Mouse (Mus musculus) intestine, embryonic 16.5 days (tissue): ENCODE results near the gene Col23a1. TPM values are rescaled to one million over a fixed set of nuclear protein-coding genes. Genes with fewer than 3 reads are reported as not detected.

Experiments
- ATAC-seq: fragments of 200-750 bp; cut with Nextera tagmentation; 2 replicates; pipeline ENCODE4 v1.8.0; 2017; ENCODE audit warnings: moderate TSS enrichment, moderate library complexity
- H3K27ac ChIP-seq: fragments of 300-500 bp; sonication (generic); 2 replicates; pipeline ENCODE4 v1.5.1; 2014; ENCODE audit warnings: mild to moderate bottlenecking, low read length
- H3K27me3 ChIP-seq: fragments of 300-500 bp; sonication (generic); replicated peaks from 2 replicates; pipeline ENCODE4 v1.6.1; 2014; ENCODE audit warnings: low read length, control low read depth, mixed read lengths; ENCODE audit not compliant: control insufficient read depth, insufficient read depth
- H3K36me3 ChIP-seq: fragments of 300-500 bp; sonication (generic); 2 replicates; pipeline ENCODE4 v1.6.1; 2014; ENCODE audit warnings: low read length, control low read depth; ENCODE audit not compliant: control insufficient read depth, insufficient read depth
- H3K4me1 ChIP-seq: fragments of 300-500 bp; sonication (generic); 2 replicates; pipeline ENCODE4 v1.6.1; 2014; ENCODE audit warnings: low read length, control low read depth, mixed read lengths; ENCODE audit not compliant: control insufficient read depth, insufficient read depth
- H3K4me2 ChIP-seq: fragments of 300-500 bp; sonication (generic); 2 replicates; pipeline ENCODE4 v1.6.1; 2014; ENCODE audit warnings: low read depth, low read length, control low read depth
- H3K4me3 ChIP-seq: fragments of 300-500 bp; sonication (generic); 2 replicates; pipeline ENCODE4 v1.5.1; 2014; ENCODE audit warnings: mild to moderate bottlenecking, low read length
- H3K9ac ChIP-seq: fragments of 300-500 bp; sonication (generic); 2 replicates; pipeline ENCODE4 v1.6.1; 2014; ENCODE audit warnings: low read depth, low read length
- H3K9me3 ChIP-seq: fragments of 300-500 bp; sonication (generic); 2 replicates; pipeline ENCODE4 v1.6.1; 2016; ENCODE audit warnings: low read length, control low read depth; ENCODE audit not compliant: control insufficient read depth
- WGBS: fragments of 180-500 bp; shearing (Covaris S2); extraction: QIAGEN DNeasy Blood & Tissue Kit; methylation state at CpG from one replicate; pipeline ENCODE4 v1.1.7; 2014; 5-methylcytosine and 5-hydroxymethylcytosine counted together
- polyA plus RNA-seq: library from polyadenylated mRNA; unstranded; fragments of >200 nt; fragmentation: Nextera tagmentation; extraction: Ambion mirVana; gene quantifications from 2 replicates; pipeline ENCODE4 v1.2.1, GENCODE M21; 2015

Gene Col23a1
- polyA plus RNA-seq, 1 experiment from 2014 or later = 5.4 TPM

- no peak for ATAC-seq
- Histone ChIP-seq H3K9me3 (no peaks in the 10 kb centered on the region), H3K36me3 (no peaks in the 10 kb centered on the region), H3K27ac (no peak overlapping the region), H3K4me3 (no peak overlapping the region), H3K9ac (no peak overlapping the region), H3K27me3 (no peaks in the 10 kb centered on the region), H3K4me2 (no peak overlapping the region), H3K4me1 (peaks cover 12% of the 10 kb centered on the region)
- WGBS = 65% methylated on average over 3 of the region's 3 CpGs
These were observed 141.6 kb downstream of the Col23a1 start for GRCm38 (mm10) chr11:51431287-51431686.

- Histone ChIP-seq H3K4me2 (peak overlapping the region; percentile 27; the same call in 1 of the 2 replicates), H3K27me3 (no peaks in the 10 kb centered on the region), H3K9me3 (peaks cover 3% of the 10 kb centered on the region), H3K36me3 (no peaks in the 10 kb centered on the region), H3K9ac (no peak overlapping the region), H3K4me1 (peaks cover 12% of the 10 kb centered on the region), H3K27ac (peak overlapping the region; percentile 65; the same call in 1 of the 2 replicates), H3K4me3 (no peak overlapping the region)
- 40% methylated on average over 8 of the region's 8 CpGs for whole genome bisulfite sequencing
- peak; percentile 58; the same call in 1 of the 2 replicates for ATAC-seq
These were observed 142.2 kb downstream of the Col23a1 start for GRCm38 (mm10) chr11:51431968-51432367.

DNA sequence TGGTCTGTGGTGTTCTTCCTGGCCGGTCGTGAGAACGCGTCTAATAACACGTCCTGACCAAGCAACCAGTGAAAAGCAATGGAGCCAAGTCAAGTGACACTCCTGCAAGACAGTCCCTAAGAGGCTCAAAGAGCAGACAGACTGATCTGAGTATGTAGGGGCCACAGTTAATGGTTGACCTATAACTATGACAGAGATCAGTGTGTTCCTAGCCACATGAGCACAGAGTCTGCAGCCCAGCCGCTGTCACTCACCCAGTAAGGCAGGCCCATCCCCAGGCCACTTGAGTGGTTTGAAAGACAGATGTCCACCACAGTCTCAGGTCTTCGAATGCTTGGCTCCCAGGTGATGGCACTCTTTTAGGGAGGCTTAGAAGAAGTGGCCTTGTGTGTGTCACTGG lies 152.3 kb downstream of the Col23a1 start:
- Histone ChIP-seq H3K9ac (no peak overlapping the region), H3K4me1 (no peaks in the 10 kb centered on the region), H3K27me3 (no peaks in the 10 kb centered on the region), H3K27ac (no peak overlapping the region), H3K36me3 (no peaks in the 10 kb centered on the region), H3K4me3 (no peak overlapping the region), H3K4me2 (no peak overlapping the region), H3K9me3 (peaks cover 5% of the 10 kb centered on the region)
- ATAC-seq = no peak
- 91% methylated on average over 7 of the region's 7 CpGs for WGBS

GRCm38 (mm10) chr11:51442599-51442998 lies 152.9 kb downstream of the Col23a1 start:
- Histone ChIP-seq H3K4me2 (no peak overlapping the region), H3K27ac (no peak overlapping the region), H3K36me3 (no peaks in the 10 kb centered on the region), H3K4me3 (no peak overlapping the region), H3K4me1 (no peaks in the 10 kb centered on the region), H3K9ac (no peak overlapping the region), H3K27me3 (no peaks in the 10 kb centered on the region), H3K9me3 (no peaks in the 10 kb centered on the region)
- WGBS = 78% methylated on average over 8 of the region's 8 CpGs
- no peak for ATAC-seq

DNA sequence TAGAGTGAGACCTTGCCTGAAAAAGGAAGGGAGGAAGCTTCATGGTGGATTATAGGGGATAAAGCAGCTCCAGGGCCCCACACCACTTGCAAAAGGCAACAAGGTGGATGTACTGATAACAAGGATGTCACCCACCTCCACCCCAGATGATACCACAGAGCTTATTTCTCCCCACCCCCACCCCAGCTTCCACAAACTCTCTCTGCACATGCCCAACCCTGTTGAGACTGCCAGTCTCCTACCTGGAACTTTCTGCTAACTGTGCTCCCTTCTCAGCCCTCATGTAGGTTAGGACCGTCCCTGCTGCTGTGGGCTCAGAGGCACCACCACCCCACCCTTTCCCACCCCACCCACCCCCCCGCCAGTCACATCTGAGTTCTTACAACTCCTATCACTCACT lies 154.1 kb downstream of the Col23a1 start:
- WGBS = 56% methylated on average over 2 of the region's 2 CpGs
- ATAC-seq = 0 out of 2 replicates have a peak, but pooled peaks have one; percentile 31

DNA sequence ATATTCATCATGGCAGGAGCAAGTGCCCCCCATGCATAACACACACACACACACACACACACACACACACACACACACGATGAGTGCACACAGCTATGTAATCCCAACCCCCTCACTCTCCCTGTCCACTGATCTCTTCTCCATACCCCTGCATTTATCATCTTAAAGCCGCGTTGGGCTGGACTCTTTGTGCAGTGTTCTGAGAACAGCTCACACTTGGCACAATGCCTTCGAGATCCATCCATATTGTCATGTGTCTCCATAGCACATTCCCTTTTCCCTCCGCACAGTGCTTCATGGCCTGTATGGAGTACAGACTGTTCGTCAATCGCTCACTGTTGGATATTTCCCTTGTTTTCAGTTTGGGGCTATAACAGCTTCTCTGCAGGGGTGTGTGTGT lies 154.9 kb downstream of the Col23a1 start:
- WGBS = 74% methylated on average over 7 of the region's 7 CpGs
- Histone ChIP-seq H3K4me2 (no peak overlapping the region), H3K9me3 (no peaks in the 10 kb centered on the region), H3K27me3 (no peaks in the 10 kb centered on the region), H3K4me1 (no peaks in the 10 kb centered on the region), H3K4me3 (no peak overlapping the region), H3K9ac (no peak overlapping the region), H3K27ac (no peak overlapping the region), H3K36me3 (no peaks in the 10 kb centered on the region)
- no peak for ATAC-seq

More for the DNA sequence above, 154.1 kb downstream of the Col23a1 start:
- H3K36me3 ChIP-seq = no peaks in the 10 kb centered on the region
- no peaks in the 10 kb centered on the region for H3K9me3 ChIP-seq
- H3K9ac ChIP-seq = no peak overlapping the region
- H3K27ac ChIP-seq = no peak overlapping the region
- H3K4me2 ChIP-seq = no peak overlapping the region
- H3K4me3 ChIP-seq = no peak overlapping the region
- H3K27me3 ChIP-seq = no peaks in the 10 kb centered on the region
- no peaks in the 10 kb centered on the region for H3K4me1 ChIP-seq

GRCm38 (mm10) chr11:51446711-51447425 lies 157.1 kb downstream of the Col23a1 start:
- H3K4me3 ChIP-seq = no peak overlapping the region
- no peak overlapping the region for H3K9ac ChIP-seq
- 30% methylated on average over 6 of the region's 6 CpGs for WGBS
- no peaks in the 10 kb centered on the region for H3K27me3 ChIP-seq
- H3K4me1 ChIP-seq = no peaks in the 10 kb centered on the region
- peak; percentile 58 for ATAC-seq
- no peak overlapping the region for H3K4me2 ChIP-seq
- H3K36me3 ChIP-seq = no peaks in the 10 kb centered on the region
- H3K9me3 ChIP-seq = no peaks in the 10 kb centered on the region
- H3K27ac ChIP-seq = no peak overlapping the region

- no peaks in the 10 kb centered on the region for H3K27me3 ChIP-seq
- no peaks in the 10 kb centered on the region for H3K9me3 ChIP-seq
- no peak overlapping the region for H3K9ac ChIP-seq
- no peak overlapping the region for H3K4me2 ChIP-seq
- H3K36me3 ChIP-seq = no peaks in the 10 kb centered on the region
- 85% methylated on average over 4 of the region's 4 CpGs for WGBS
- no peak for ATAC-seq
- H3K4me3 ChIP-seq = no peak overlapping the region
- no peak overlapping the region for H3K27ac ChIP-seq
- H3K4me1 ChIP-seq = no peaks in the 10 kb centered on the region
These were observed 158.5 kb downstream of the Col23a1 start for GRCm38 (mm10) chr11:51448256-51448655.

- no peak for ATAC-seq
- H3K9ac ChIP-seq = no peak overlapping the region
- WGBS = 74% methylated on average over 4 of the region's 4 CpGs
- H3K4me3 ChIP-seq = no peak overlapping the region
- no peak overlapping the region for H3K27ac ChIP-seq
- no peaks in the 10 kb centered on the region for H3K4me1 ChIP-seq
- no peaks in the 10 kb centered on the region for H3K36me3 ChIP-seq
- H3K27me3 ChIP-seq = no peaks in the 10 kb centered on the region
- H3K4me2 ChIP-seq = no peak overlapping the region
- H3K9me3 ChIP-seq = no peaks in the 10 kb centered on the region
These were observed 159.0 kb downstream of the Col23a1 start for GRCm38 (mm10) chr11:51448680-51449079.

DNA sequence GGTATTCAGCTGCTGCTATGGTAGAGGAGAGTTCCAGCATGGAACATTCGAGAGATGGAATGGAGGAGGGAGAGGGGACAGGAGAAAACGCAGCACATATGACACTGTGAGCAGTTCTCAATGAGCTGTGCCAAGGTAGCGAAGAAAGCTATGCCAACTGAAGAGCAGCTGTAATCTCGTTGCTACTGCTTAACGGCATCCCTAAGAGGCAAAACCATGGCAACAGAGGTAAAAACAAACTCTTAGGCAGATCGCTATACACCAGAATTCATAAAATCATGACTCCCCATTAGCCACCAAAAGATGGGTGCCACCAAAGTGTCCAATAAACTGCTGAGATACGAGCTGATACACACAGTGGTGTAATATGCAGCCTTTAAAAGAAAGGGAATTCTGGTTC lies 160.2 kb downstream of the Col23a1 start:
- Histone ChIP-seq H3K27me3 (no peaks in the 10 kb centered on the region), H3K9me3 (no peaks in the 10 kb centered on the region), H3K4me2 (no peak overlapping the region), H3K36me3 (no peaks in the 10 kb centered on the region), H3K9ac (no peak overlapping the region), H3K4me3 (no peak overlapping the region), H3K27ac (no peak overlapping the region), H3K4me1 (no peaks in the 10 kb centered on the region)
- WGBS = 80% methylated on average over 7 of the region's 7 CpGs
- ATAC-seq = no peak
